Mouse (Mus musculus): ENCODE data around the gene Psme1. TPM values are rescaled to one million over a fixed set of nuclear protein-coding genes. Genes with fewer than 3 reads are reported as not detected.

Psme1 gene
- polyA plus RNA-seq, 1 experiment from 2014 or later, result 120 TPM

DNA sequence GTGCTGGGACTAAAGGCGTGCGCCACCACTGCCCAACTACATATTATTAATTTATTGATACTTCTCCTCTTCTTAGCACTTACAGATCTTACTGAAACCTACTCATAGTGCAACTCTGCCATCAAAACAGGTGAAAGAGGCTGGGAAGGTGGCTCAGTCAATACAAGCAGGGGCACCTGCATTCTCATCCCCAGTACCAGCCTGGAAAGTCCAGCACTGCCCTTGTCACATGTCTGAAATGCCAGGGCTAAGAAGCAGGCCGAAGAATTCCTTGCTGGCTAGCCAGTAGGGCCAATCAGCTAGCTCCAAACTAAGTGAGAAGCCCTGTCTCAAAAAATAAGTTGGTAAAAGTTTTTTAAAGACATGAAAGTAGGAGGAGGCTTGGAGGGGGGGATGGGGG lies 20.3 kb upstream of the Psme1 start:
- 91% methylated on average over 3 of the region's 3 CpGs for WGBS
- H3K4me2 ChIP-seq (replicated peaks), result no peak overlapping the region
- no peak overlapping the region for H3K9ac ChIP-seq
- no peaks in the 10 kb centered on the region for H3K27me3 ChIP-seq (replicated peaks)
- no peak overlapping the region for H3K4me3 ChIP-seq
- no peaks in the 10 kb centered on the region for H3K36me3 ChIP-seq
- no peak for ATAC-seq (ENCODE audit: low FRiP score, low read depth)
- H3K9me3 ChIP-seq, result no peaks in the 10 kb centered on the region
- peaks cover 14% of the 10 kb centered on the region for H3K4me1 ChIP-seq
- H3K27ac ChIP-seq, result no peak overlapping the region

DNA sequence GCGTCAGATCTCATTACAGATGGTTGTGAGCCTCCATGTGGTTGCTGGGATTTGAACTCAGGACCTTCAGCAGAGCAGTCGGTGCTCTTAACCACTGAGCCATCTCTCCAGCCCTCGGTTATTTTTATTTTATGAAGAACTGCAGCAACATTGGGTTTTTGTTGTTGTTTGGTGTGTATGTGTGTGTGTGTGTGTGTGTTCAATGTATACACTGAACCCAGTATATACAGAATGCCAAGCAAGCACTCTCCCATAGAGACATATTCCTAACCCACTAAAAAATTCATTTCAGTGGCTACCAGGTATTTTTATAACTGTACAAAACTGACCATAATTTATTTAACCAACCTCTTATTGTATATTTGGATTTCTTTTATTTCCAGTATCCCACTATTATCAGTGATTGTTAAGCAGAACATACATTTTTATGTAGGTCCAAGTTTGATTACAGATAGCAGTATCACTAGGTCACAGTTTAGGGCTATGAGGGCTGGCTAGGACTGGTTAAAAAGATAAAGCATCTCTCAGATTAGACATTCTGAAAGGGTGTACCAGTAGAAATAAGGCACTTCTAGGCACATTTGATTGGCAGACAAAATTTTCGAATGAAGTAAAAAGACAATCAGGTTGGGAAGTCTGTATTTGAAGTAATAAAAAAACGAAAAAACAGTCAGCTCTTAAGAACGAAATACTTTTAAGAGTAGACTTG lies 19.0 kb upstream of the Psme1 start:
- Histone ChIP-seq H3K4me2 (replicated peaks) (peak overlapping the region; percentile 79), H3K36me3 (peaks cover 8% of the 10 kb centered on the region), H3K4me3 (no peak overlapping the region; the same call in 1 of the 2 replicates), H3K9me3 (no peaks in the 10 kb centered on the region), H3K27ac (no peak overlapping the region), H3K4me1 (peaks cover 14% of the 10 kb centered on the region), H3K27me3 (replicated peaks) (no peaks in the 10 kb centered on the region), H3K9ac (peak overlapping the region; percentile 61; the same call in 1 of the 2 replicates)
- WGBS, result 62% methylated on average over 6 of the region's 6 CpGs
- no peak for ATAC-seq (ENCODE audit: low FRiP score, low read depth)

DNA sequence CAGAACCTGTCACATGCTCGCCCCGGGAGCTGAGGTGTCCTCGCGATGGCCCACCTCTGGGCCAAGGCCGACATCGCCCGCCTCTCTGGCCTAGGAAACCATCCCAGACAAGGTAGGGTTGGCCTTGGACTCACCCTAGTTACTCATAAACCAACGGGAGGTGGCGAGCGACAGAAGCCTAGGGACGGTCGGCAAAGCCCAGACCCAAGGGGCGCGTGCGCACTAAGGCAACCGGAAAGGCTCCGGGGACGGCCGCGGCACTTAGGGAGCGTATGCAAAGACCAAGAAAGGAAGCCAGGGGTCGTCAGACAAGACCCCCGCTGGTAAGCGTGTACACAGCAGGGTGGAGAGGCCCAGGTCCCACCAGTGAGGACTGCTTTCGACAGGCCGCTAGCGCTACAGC lies 18.1 kb upstream of the Psme1 start, which contains the start of gene Dcaf11:
TSS of gene Dcaf11 (plus strand) at position 208 of the 403 bp plus-strand sequence.
- Histone ChIP-seq H3K4me1 (peaks cover 14% of the 10 kb centered on the region), H3K27ac (peak within 1 kb of the TSS; percentile 90), H3K27me3 (replicated peaks) (no peaks in the 10 kb centered on the region), H3K9me3 (no peaks in the 10 kb centered on the region), H3K4me3 (peak within 1 kb of the TSS; percentile 62), H3K36me3 (peaks cover 17% of the 10 kb centered on the region), H3K9ac (peak within 1 kb of the TSS; percentile 61), H3K4me2 (replicated peaks) (peak within 1 kb of the TSS; percentile 79)
- peak; percentile 85 for ATAC-seq (ENCODE audit: low FRiP score, low read depth)
- WGBS, result under 1% methylated on average over 27 of the region's 27 CpGs

GRCm38 (mm10) chr14:55560202-55561073 lies 17.5 kb upstream of the Psme1 start, which contains the start of gene A730061H03Rik:
Gene A730061H03Rik (minus strand): TSS chr14:55560406.
- peaks cover 14% of the 10 kb centered on the region for H3K4me1 ChIP-seq
- peak within 1 kb of the TSS; percentile 62 for H3K4me3 ChIP-seq
- H3K27ac ChIP-seq, result peak within 1 kb of the TSS; percentile 90
- H3K4me2 ChIP-seq (replicated peaks), result peak within 1 kb of the TSS; percentile 79
- peaks cover 23% of the 10 kb centered on the region for H3K36me3 ChIP-seq
- no peaks in the 10 kb centered on the region for H3K9me3 ChIP-seq
- under 1% methylated on average over 51 of the region's 51 CpGs for WGBS
- no peaks in the 10 kb centered on the region for H3K27me3 ChIP-seq (replicated peaks)
- peak within 1 kb of the TSS; percentile 61 for H3K9ac ChIP-seq
- peak; percentile 98 for ATAC-seq (ENCODE audit: low FRiP score, low read depth)

GRCm38 (mm10) chr14:55561860-55562259 lies 16.1 kb upstream of the Psme1 start:
- WGBS, result 88% methylated on average over 10 of the region's 10 CpGs
- Histone ChIP-seq H3K27ac (no peak overlapping the region), H3K36me3 (peaks cover 37% of the 10 kb centered on the region), H3K4me3 (no peak overlapping the region), H3K9ac (no peak overlapping the region), H3K27me3 (replicated peaks) (no peaks in the 10 kb centered on the region), H3K4me1 (peaks cover 14% of the 10 kb centered on the region), H3K4me2 (replicated peaks) (peak overlapping the region; percentile 79), H3K9me3 (no peaks in the 10 kb centered on the region)
- ATAC-seq (ENCODE audit: low FRiP score, low read depth), result no peak

- no peak overlapping the region for H3K9ac ChIP-seq
- no peaks in the 10 kb centered on the region for H3K27me3 ChIP-seq (replicated peaks)
- no peak overlapping the region for H3K27ac ChIP-seq
- no peak for ATAC-seq (ENCODE audit: low FRiP score, low read depth)
- 93% methylated on average over 11 of the region's 11 CpGs for WGBS
- H3K4me1 ChIP-seq, result peaks cover 14% of the 10 kb centered on the region
- H3K9me3 ChIP-seq, result no peaks in the 10 kb centered on the region
- no peak overlapping the region for H3K4me2 ChIP-seq (replicated peaks)
- no peak overlapping the region for H3K4me3 ChIP-seq
- peaks cover 49% of the 10 kb centered on the region for H3K36me3 ChIP-seq
These were observed 14.7 kb upstream of the Psme1 start for GRCm38 (mm10) chr14:55563249-55563648.

GRCm38 (mm10) chr14:55565748-55566147 lies 12.2 kb upstream of the Psme1 start:
- H3K36me3 ChIP-seq, result peaks cover 63% of the 10 kb centered on the region
- no peak for ATAC-seq (ENCODE audit: low FRiP score, low read depth)

DNA sequence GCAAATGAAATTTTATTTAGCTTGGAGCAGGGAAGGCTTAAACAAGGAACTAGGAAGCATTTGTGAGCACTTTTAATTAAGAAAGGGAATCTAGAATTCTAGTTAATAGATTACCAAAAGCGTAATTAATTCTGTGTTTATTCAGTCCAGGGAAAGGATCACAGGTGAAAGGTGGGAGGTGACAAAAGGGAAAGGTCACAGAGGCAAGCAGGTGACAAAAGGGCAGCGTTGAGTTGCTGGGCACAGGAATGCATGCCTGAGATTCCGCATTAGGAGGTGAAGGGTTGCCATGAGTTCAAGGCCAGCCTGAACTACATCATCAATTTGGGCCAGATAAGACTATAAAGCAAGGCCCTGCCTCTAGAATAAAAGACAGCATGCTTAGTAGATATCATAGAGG lies 10.4 kb upstream of the Psme1 start:
- Histone ChIP-seq H3K9me3 (no peaks in the 10 kb centered on the region), H3K27me3 (replicated peaks) (no peaks in the 10 kb centered on the region), H3K4me3 (no peak overlapping the region), H3K27ac (no peak overlapping the region), H3K36me3 (peaks cover 66% of the 10 kb centered on the region), H3K4me2 (replicated peaks) (no peak overlapping the region), H3K4me1 (no peaks in the 10 kb centered on the region), H3K9ac (no peak overlapping the region)
- 86% methylated on average over 3 of the region's 3 CpGs for WGBS
- ATAC-seq (ENCODE audit: low FRiP score, low read depth), result no peak

More at GRCm38 (mm10) chr14:55565748-55566147, 12.2 kb upstream of the Psme1 start:
- 79% methylated on average over 3 of the region's 3 CpGs for WGBS
- no peak overlapping the region for H3K27ac ChIP-seq
- H3K9ac ChIP-seq, result no peak overlapping the region
- no peak overlapping the region for H3K4me2 ChIP-seq (replicated peaks)
- no peak overlapping the region for H3K4me3 ChIP-seq
- H3K4me1 ChIP-seq, result peaks cover 14% of the 10 kb centered on the region
- no peaks in the 10 kb centered on the region for H3K27me3 ChIP-seq (replicated peaks)
- no peaks in the 10 kb centered on the region for H3K9me3 ChIP-seq

DNA sequence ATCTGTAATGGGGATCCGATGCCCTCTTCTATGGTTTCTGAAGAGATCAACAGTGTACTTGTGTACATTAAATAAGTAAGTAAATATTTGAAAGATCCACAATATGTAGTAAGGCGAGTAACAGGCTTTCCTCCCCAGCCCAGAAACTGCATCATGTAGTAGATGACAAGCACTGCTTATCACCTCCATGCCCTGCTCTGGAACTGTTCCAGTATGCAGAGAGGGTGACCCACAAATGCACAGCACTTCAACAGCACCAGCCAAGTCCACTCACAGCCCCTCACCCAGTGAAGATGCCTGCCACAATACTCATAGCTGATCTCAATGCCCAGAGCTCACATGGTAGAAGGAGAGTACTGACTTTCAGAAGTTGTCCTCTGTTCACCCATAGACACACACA lies 7.3 kb upstream of the Psme1 start:
- ATAC-seq (ENCODE audit: low FRiP score, low read depth), result no peak
- H3K4me1 ChIP-seq, result no peaks in the 10 kb centered on the region
- H3K27ac ChIP-seq, result no peak overlapping the region
- H3K9ac ChIP-seq, result no peak overlapping the region
- H3K27me3 ChIP-seq (replicated peaks), result no peaks in the 10 kb centered on the region
- no peak overlapping the region for H3K4me2 ChIP-seq (replicated peaks)
- WGBS, result 88% methylated on average over 2 of the region's 2 CpGs
- peaks cover 41% of the 10 kb centered on the region for H3K36me3 ChIP-seq
- no peak overlapping the region for H3K4me3 ChIP-seq
- H3K9me3 ChIP-seq, result no peaks in the 10 kb centered on the region

GRCm38 (mm10) chr14:55571760-55572159 lies 6.2 kb upstream of the Psme1 start:
- no peak overlapping the region for H3K27ac ChIP-seq
- H3K9ac ChIP-seq, result no peak overlapping the region
- H3K27me3 ChIP-seq (replicated peaks), result no peaks in the 10 kb centered on the region
- H3K4me1 ChIP-seq, result no peaks in the 10 kb centered on the region
- peaks cover 29% of the 10 kb centered on the region for H3K36me3 ChIP-seq
- no peak overlapping the region for H3K4me3 ChIP-seq
- H3K4me2 ChIP-seq (replicated peaks), result no peak overlapping the region
- ATAC-seq (ENCODE audit: low FRiP score, low read depth), result no peak
- H3K9me3 ChIP-seq, result no peaks in the 10 kb centered on the region

DNA sequence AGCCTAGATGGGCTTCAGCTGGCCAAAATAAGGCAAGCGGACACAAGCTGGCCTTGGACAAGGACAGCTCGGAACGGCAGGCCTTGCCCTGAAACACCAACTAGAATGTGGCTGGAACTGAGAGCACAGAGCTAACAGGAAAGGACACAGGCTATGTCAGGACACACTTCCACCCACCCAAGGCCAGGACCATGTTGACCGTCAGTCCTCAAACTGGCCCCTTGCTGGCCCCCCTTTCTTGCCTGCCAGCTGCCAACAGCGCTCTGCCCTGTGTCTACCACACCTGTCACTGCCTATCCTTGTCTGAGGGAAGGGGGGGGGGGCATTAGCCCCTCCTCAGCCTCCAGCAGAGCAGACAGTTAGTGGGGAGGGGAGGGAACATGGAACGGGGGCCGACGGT lies 2.6 kb upstream of the Psme1 start, which contains the start of gene Fitm1:
TSS of gene Fitm1 (plus strand) at position 316 of the 400 bp plus-strand sequence.
- peaks cover 9% of the 10 kb centered on the region; the same call in 1 of the 2 replicates for H3K36me3 ChIP-seq
- H3K4me1 ChIP-seq, result no peaks in the 10 kb centered on the region
- H3K4me2 ChIP-seq (replicated peaks), result no peak within 1 kb of the TSS
- H3K9me3 ChIP-seq, result no peaks in the 10 kb centered on the region
- H3K4me3 ChIP-seq, result no peak within 1 kb of the TSS
- ATAC-seq (ENCODE audit: low FRiP score, low read depth), result no peak
- H3K9ac ChIP-seq, result no peak within 1 kb of the TSS
- 87% methylated on average over 8 of the region's 8 CpGs for WGBS
- no peak within 1 kb of the TSS for H3K27ac ChIP-seq
- no peaks in the 10 kb centered on the region for H3K27me3 ChIP-seq (replicated peaks)

DNA sequence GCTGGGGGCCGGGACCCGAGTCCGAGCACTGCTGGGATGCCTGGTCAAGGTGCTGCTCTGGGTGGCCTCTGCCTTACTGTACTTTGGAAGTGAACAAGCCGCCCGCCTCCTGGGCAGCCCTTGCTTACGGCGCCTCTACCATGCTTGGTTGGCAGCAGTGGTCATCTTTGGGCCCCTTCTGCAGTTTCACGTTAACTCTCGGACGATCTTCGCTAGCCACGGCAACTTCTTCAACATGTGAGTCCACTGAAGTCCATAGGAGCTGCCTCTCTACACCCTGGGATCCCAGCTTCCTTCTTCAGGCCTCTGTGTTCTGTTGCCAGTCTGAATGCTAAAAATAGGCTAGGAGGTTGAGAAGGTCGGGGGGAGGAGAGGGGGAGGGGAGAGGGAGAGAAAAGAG lies 2.2 kb upstream of the Psme1 start:
- Histone ChIP-seq H3K4me1 (no peaks in the 10 kb centered on the region), H3K4me3 (no peak overlapping the region), H3K36me3 (peaks cover 11% of the 10 kb centered on the region), H3K9me3 (no peaks in the 10 kb centered on the region), H3K4me2 (replicated peaks) (no peak overlapping the region), H3K9ac (no peak overlapping the region), H3K27ac (no peak overlapping the region), H3K27me3 (replicated peaks) (no peaks in the 10 kb centered on the region)
- no peak for ATAC-seq (ENCODE audit: low FRiP score, low read depth)
- 81% methylated on average over 13 of the region's 13 CpGs for WGBS

All from neural tube, embryonic 12.5 days (tissue).